Mouse (Mus musculus): ENCODE measurements around the gene Jade2. TPM values are rescaled to one million over a fixed set of nuclear protein-coding genes. Genes with fewer than 3 reads are reported as not detected.

The Jade2 gene
- total RNA-seq, 1 experiment from 2014 or later = 33.1 TPM

DNA sequence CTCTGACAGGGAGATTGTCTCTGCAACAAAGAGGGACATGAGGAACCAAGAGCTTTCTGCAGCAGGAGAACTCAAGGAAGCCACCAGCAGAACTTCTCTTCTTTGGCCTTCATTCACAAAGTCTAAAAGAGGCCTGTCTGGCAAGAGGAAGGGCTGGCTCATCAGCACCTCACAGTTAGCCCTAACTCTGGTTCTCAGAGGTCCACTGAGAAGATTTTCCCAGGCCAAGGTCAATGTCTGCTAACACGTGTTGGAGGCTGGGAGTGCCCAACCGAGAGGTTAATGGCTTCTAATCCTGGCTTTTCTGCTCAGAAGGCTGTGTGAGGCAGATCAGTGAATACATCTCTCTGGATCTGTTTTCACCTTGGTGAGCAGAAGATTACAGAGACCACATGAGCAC, 2.1 kb upstream of the Jade2 start:
- ATAC-seq (replicated peaks; ENCODE audit: insufficient number of reproducible peaks, low FRiP score, low TSS enrichment, poor library complexity, severe bottlenecking) = no peak

DNA sequence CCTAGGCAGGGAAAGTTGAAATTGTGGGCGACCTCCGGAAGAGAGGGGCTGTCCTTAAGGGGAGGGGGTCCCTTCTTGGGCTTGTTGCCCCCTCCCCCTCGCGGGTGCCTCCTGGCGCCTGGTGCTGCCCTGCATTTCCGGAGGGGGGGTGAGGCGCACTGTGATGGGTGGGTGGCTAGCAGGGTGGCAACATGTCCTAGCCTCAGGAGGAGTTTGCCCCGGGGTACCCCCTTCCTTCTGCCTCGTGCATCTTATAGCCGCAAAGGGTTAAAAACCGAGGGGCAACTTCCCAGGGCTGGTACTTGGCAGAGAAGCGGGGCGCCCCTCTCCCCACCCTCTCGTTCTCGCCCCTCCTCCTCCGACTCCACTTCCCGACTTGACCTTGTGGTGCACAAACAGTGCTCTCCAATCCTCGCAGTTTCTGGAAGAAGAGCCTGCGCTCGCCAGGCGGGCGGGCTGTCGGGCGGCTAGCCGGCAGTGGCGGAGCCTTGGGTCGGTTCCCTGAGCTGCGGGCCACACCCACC, 1.1 kb upstream of the Jade2 start:
- peak; percentile 20 for ATAC-seq (replicated peaks; ENCODE audit: insufficient number of reproducible peaks, low FRiP score, low TSS enrichment, poor library complexity, severe bottlenecking)

- ATAC-seq (replicated peaks; ENCODE audit: insufficient number of reproducible peaks, low FRiP score, low TSS enrichment, poor library complexity, severe bottlenecking) = peak; percentile 51
Measured at GRCm38 (mm10) chr11:51857818-51858527, 520 bp upstream of the Jade2 start.

DNA sequence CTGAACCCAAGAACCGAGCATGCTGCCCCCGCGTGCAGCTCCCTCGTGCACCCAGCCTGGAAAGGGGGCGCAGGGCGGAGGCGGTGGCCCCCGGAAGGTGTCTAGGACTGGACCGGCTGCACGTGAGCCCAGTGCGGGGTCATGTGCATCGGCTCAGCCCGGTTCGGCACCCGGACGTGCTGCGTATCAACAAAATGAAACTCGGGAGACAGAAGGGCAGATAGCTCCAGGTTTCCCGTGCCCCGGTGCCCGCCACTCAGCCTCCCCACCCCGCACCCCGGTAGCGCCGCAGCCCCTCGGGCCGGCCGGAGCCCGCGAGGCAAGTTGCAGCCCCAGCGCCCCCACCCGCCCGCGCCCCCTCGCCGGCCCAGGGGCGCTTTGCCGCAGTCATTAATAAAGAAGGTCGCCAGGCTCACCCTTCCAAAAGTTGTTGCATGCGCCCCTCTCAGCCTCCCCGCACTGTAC, 805 bp downstream of the Jade2 start:
- ATAC-seq (replicated peaks; ENCODE audit: insufficient number of reproducible peaks, low FRiP score, low TSS enrichment, poor library complexity, severe bottlenecking) = 0 out of 2 replicates have a peak, but pooled peaks have one; percentile 5

- 0 out of 2 replicates have a peak, but pooled peaks have one; percentile 19 for ATAC-seq (replicated peaks; ENCODE audit: insufficient number of reproducible peaks, low FRiP score, low TSS enrichment, poor library complexity, severe bottlenecking)
Measured at GRCm38 (mm10) chr11:51855818-51856615, 1.4 kb downstream of the Jade2 start.

DNA sequence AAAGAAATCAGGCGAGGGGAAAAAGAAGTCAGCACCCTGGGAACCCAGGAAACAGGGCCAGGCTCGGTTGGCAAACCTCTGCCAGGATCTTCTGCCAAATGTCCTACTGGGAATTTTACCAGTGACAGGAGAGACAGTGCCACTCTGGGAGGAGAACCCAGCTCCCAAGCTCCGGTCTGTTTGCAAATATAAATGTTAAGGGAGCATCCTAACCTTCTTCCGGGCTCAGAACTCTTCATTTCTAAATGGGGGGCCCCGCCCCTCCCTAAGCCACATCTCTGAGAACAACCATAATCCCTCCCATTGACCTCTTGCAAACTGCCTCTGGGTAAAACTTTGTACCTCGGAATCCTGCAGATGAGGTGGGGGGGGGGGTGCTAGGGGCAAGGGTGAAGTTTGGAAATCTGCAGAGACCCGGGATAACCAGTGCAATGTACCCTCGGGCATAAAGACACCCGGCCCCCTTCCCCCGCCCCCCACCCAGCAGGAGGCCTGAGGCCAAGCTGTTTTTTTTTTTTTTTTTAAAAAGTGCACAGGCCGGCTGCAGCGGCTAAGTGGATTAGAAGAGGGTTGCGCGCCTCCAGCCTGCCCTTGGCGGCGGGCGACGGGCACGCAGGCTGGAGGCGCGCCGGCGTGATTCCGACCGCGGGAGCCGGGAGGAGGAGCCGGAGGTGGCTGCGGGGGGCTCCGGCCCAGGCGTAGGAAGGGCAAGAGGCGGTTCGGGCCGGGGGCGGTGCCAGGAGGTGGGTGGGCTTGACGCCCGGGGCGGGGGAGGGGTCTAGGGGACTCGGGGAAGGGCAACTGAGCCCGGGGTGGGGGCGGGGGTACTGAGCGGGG, 2.3 kb downstream of the Jade2 start:
- ATAC-seq (replicated peaks; ENCODE audit: insufficient number of reproducible peaks, low FRiP score, low TSS enrichment, poor library complexity, severe bottlenecking) = no peak

GRCm38 (mm10) chr11:51852595-51852994, 4.9 kb downstream of the Jade2 start:
- ATAC-seq (replicated peaks; ENCODE audit: insufficient number of reproducible peaks, low FRiP score, low TSS enrichment, poor library complexity, severe bottlenecking) = no peak

DNA sequence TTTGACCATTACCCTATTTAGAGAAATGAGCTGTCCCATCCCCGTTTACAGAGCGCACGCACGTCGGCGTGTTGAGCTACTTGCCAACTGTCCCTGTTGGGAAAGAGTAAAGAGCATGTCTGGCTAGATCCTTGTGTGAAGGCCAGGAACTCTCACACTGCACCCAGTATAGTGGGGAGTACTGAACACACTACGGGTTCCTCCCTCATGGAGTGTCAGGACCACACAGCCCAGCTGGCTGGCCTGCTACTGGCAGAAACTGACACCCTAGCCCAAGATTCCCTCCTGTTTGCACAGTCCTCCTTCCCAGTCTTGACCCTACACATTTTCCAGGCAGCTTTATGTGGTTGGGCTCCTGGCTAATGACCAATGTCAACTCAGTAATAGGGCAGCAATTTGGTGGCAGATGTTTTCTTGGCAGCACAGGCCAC, 5.3 kb downstream of the Jade2 start:
- no peak for ATAC-seq (replicated peaks; ENCODE audit: insufficient number of reproducible peaks, low FRiP score, low TSS enrichment, poor library complexity, severe bottlenecking)

- ATAC-seq (replicated peaks; ENCODE audit: insufficient number of reproducible peaks, low FRiP score, low TSS enrichment, poor library complexity, severe bottlenecking) = no peak
Measured at GRCm38 (mm10) chr11:51850741-51851330, 6.6 kb downstream of the Jade2 start.

GRCm38 (mm10) chr11:51848324-51848723, 9.1 kb downstream of the Jade2 start:
- ATAC-seq (replicated peaks; ENCODE audit: insufficient number of reproducible peaks, low FRiP score, low TSS enrichment, poor library complexity, severe bottlenecking) = no peak

DNA sequence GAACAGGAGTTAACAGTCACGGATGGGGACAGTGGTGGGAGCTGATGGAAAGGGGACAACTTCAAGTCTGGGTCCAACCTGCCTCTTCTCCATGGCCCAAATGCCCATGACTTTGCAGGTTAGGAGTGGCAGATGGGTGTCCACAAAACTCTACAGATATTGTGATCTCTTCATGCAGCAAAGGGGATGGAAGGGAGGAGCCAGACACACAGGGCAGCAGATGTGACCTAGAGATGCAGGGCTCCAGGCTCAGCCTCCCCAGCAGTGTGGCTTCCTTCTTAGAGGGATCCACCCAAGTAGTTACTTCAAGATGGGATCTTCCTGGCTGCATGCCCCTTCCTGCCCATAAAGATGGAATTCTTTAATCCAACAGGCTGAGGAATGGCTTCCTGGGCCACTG, 9.6 kb downstream of the Jade2 start:
- ATAC-seq (replicated peaks; ENCODE audit: insufficient number of reproducible peaks, low FRiP score, low TSS enrichment, poor library complexity, severe bottlenecking) = no peak

DNA sequence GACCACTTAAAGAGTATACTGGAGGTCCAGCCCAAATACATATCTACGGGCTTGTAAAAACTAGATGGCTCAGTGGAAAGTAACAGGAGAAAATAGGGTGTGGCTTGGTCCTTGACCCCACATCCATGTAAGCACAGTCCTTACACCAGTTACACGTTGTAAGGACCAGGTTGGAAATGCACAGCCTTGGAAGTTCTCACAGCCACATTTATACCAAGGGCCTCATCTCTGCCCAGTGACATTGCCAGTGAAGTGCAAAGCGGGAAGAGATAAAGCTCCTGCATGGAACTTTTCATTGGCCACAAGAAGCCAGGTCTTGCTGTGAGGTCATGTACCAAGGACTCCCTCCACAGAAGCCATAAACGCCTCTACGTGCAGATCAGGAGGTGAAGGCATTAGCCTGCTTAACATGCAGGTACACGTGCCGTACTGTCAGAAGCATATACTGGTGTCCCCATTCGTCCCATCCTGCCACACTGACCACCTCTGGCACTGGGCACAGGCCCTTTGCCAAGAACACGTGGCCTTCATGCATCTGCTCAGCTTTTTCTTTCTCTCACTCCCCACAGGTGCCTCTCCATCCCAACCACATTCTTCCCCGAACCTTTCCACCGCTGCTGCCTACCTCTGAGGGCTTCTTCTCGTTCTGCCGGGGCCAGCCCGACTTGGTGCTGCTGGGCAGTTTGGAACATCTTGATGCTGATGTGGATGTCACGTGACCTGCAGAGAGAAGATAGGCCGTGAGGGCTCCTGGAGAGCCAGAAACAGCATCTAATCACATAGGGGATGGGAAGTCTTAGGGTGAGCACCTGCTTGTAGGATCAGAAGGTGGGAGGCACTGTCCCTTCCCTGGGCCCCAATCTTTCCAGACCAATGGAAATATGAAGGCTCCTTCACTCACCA, 11.2 kb downstream of the Jade2 start:
- no peak for ATAC-seq (replicated peaks; ENCODE audit: insufficient number of reproducible peaks, low FRiP score, low TSS enrichment, poor library complexity, severe bottlenecking)

- ATAC-seq (replicated peaks; ENCODE audit: insufficient number of reproducible peaks, low FRiP score, low TSS enrichment, poor library complexity, severe bottlenecking) = no peak
Measured at GRCm38 (mm10) chr11:51844529-51845098, 12.8 kb downstream of the Jade2 start.

GRCm38 (mm10) chr11:51843898-51844297, 13.6 kb downstream of the Jade2 start:
- no peak for ATAC-seq (replicated peaks; ENCODE audit: insufficient number of reproducible peaks, low FRiP score, low TSS enrichment, poor library complexity, severe bottlenecking)

- peak; percentile 55; the same call in 1 of the 2 replicates for ATAC-seq (replicated peaks; ENCODE audit: insufficient number of reproducible peaks, low FRiP score, low TSS enrichment, poor library complexity, severe bottlenecking)
Measured at GRCm38 (mm10) chr11:51843168-51843567, 14.3 kb downstream of the Jade2 start.

GRCm38 (mm10) chr11:51841149-51841548, 16.3 kb downstream of the Jade2 start:
- ATAC-seq (replicated peaks; ENCODE audit: insufficient number of reproducible peaks, low FRiP score, low TSS enrichment, poor library complexity, severe bottlenecking) = no peak

- ATAC-seq (replicated peaks; ENCODE audit: insufficient number of reproducible peaks, low FRiP score, low TSS enrichment, poor library complexity, severe bottlenecking) = no peak
Measured at GRCm38 (mm10) chr11:51840657-51841056, 16.8 kb downstream of the Jade2 start.

Measured in monocyte, adult 5-6 weeks (primary cell).